Mouse (Mus musculus): ENCODE measurements at regions not wholly inside any gene's neighbourhood (a gene's known extent, or its start where the extent isn't known, plus 50 kb on each side); places are given as distances from the start of the nearest gene placed in this dataset.

DNA sequence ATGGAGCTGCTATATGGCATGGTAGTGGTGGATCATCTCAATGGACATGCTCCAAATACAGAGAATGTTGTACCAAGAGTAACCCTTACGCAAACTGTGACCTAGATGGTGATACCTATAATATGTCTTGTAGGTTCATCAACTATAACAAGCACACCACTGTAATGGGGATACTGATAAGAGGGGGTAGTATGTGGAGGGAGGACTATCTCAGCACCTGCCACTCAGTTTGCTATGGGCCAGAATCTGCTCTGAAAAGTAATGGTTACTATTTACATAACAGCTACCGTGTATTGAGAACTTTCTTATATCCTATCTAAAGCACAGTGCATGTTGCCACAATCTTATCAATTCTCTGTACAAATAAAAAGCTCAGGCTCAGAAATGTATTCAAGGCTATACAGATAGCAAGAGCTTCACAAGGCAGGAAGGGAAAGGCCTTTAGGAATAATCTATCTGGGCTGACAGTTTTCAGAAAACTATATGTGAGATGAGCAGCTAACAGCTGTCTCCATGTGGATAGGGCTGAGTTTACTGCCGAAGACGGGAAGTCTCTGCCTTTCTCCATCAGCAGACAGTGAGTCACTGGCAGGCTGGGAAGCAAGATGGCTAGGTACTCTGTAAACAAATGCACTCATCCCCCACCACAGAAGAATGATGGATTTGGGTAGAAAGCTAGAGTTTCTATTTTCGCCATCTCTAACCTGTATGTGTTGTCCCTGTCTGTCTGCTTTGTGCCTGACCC, 77.1 kb upstream of the Nck2 start:
- DNase-seq: no peak

DNA sequence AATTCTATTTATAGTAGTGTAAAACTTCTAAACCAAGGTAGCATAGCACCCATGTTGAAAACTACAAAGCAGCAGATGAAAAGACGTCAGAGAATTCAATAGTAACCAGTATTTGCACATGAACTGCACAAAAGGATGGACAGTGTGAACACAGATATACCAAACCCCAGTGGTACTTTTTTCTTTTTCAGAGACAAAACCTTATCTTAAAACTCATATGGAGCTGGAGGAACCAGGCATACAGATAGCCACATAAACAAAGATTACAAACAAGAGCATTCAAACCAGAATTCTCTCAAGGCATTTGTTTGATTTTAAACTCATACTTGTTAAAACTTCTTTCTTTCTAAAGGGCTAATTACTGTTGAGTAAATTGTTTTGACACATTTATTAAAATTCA, 72.5 kb upstream of the Nck2 start:
- no peak for DNase-seq

DNA sequence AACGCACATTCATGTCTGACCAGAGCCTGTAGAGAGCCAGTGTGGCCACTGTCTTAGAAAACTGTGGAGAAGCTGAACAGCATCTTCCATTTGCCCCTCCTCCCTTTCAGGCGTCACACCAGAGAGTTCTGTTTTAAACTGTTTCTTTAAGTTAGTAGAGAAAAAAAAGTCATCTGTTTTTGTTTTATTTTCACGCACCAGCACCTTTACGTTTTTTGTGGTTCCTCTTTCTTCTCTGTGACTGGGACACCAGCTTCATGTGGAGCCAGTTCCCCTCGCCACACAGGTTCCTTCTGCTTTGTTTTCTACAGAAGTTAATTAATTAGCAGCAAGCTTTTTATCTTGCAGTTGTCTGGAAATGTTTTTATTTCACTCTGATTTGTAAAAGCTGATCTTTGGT, 69.4 kb upstream of the Nck2 start:
- DNase-seq: no peak

DNA sequence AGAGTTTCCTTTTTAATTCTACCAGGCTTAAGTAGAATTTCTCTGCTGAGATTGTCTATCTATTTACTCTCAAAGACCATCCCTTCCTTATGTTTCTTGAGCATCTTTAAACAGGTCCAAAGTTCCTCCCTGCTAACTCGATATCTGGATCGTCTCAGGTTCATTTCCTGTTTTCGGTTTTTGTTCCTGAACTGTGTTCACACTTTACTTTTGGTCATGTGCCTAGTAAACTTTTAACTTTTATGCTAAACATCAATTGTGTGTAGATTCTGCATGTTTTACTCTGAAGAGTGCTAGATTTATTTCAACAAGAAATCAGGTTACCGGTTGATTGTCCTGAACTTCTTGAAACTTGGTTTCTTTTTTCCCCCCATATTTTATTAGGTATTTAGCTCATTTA, 68.5 kb upstream of the Nck2 start:
- no peak for DNase-seq

DNA sequence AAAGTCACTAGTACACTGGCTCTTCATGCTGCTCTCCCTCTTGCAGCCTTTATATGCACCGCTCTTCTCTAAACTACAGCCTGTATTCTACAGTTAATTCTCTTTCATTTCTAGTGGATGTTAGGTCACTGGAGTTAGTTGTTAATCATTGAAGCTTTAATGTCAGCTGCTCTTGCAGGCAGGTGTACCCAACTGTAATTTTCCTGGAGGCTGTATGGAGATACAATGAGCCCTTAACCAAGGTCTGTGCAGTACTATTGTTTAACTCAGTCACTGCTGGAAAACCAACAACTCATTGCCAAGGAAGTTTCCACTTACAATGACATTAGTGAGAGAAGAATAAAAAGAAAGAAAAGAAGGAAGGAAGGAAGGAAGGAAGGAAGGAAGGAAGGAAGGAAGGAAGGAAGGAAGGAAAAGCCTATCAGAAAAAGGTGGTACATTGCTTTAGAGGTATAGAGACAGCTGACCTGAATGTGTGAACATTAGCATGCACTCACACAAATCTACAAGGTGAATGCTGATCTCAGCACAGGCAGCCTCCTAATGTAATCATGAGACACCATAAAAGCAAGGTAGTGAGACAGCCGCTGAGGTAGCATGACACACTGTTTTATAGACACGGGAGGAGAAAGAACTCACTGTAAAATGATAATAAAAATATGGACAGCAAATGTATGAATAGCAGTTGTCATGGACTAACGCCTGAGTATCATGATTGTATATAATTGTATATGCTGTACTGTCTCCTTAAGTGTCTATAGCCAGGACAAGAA, 66.7 kb upstream of the Nck2 start:
- no peak for DNase-seq

DNA sequence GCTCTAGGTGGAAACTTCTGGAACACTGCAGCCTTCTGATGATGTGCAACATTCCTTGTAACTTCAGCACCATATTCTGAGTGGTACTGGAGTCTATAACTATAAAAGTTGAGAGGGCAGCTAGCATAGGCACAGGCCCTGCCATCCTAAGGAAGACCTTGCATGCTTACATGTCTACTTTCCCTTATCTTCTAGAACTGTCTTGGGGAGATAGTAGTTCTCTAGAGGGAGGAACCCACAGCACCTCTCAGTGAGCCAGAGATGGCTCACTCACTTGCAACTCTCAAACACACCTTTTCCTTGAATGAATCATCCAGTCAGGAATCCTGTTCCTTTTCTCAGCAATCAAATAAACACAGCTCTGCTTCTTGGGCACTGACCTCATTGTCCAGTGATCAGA, 59.4 kb upstream of the Nck2 start:
- no peak for DNase-seq

DNA sequence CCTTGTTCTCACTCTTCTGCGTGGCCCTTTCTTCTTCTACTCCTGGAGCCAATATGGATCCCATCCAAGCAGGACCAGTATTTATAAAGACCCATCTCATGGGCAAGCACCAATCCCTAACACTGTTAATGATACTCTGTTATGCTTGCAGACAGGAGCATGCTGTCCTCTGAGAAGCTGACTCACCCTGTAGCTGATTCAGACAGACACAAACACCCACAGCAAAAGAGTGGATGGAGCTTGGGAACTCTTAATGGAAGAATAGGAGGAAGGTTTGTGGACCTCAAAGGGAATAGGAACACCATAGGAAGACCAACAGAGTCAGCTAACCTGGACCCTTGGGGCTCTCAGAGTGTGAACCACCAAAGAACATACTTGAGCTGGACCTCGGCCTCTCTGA, 50.3 kb upstream of the Nck2 start:
- no peak for DNase-seq
